ENCODE assay signal across 9 mouse cellular contexts in the genomic region with DNA sequence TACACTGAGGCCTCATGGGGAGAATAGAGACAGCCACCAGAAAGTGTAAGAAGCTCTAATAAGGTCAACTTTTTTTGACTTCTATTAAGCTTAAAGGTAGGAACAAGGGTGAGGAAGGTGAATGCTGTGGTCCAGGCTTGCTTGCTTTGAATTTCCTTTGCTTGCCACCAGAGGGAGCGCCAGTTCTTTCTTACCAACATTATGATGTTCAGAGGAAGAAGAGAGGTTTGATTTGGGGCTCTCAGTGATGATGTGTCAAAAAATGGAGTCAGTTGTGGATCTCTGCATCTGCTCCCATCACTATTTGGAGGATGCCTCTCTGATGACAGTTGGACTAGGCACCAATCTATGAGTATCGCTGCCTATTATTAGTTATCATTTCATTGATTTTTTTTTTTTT. TPM values are rescaled to one million over a fixed set of nuclear protein-coding genes. Genes with fewer than 3 reads are reported as not detected.
DNase-seq lines count a peak whose midpoint lies in the region; ATAC-seq and TF ChIP-seq lines count a peak whose summit lies in the region.
"Had no signal": no experiment of that assay in that cellular context is flagged by ENCODE, and none has a peak within 500 bp of the region (broad histone marks: within the 10 kb centered on the region; RNA-seq: fewer than 3 reads in every experiment).

No protein-coding gene starts in this region.

- H3K4me3 ChIP-seq in heart, postnatal 0 days (ENCODE audit: low read depth, low read length), result no peak overlapping the region

- H3K4me1 ChIP-seq in heart, postnatal 0 days (ENCODE audit: control insufficient read depth, insufficient read depth), result no peaks in the 10 kb centered on the region

- H3K4me2 ChIP-seq in heart, postnatal 0 days (ENCODE audit: low read depth, low read length), result no peak overlapping the region

- H3K27me3 ChIP-seq in heart, postnatal 0 days (ENCODE audit: control insufficient read depth, insufficient read depth, low read length), result no peaks in the 10 kb centered on the region

- DNase-seq in heart, postnatal 0 days (ENCODE audit: low spot score), result peak; percentile 9
- DNase-seq in heart, adult 8-10 months (ENCODE audit: low spot score), result no peak
- DNase-seq in testis, postnatal 10 days (ENCODE audit: low spot score), result peak; percentile 43
- no peak for DNase-seq in testis, postnatal 14 days (ENCODE audit: low spot score)
- peak; percentile 23 for DNase-seq in embryo, embryonic 10 days (ENCODE audit: low spot score)
- DNase-seq in layer of hippocampus, postnatal 25 days (ENCODE audit: extremely low spot score in 1 of 2, low spot score in 1 of 2), result peak; percentile 17 to 56
- DNase-seq in retina, embryonic 14.5 days (ENCODE audit: low spot score), result peak; percentile 51
- no peak for DNase-seq in gastrocnemius, adult 8-10 months (ENCODE audit: low spot score in 2 of 2)

- TF ChIP-seq EP300 in heart, postnatal 0 days (IDR thresholded peaks at IDR 0.05; ENCODE audit: low read depth), result no peak

- no peaks in the 10 kb centered on the region for H3K36me3 ChIP-seq in heart, postnatal 0 days (replicated peaks; ENCODE audit: control insufficient read depth, insufficient read depth, low read length)

- ATAC-seq in heart, postnatal 0 days (ENCODE audit: insufficient read depth, low read depth), result no peak

- peak; percentile 68 for TF ChIP-seq CTCF in heart, postnatal 0 days (IDR thresholded peaks at IDR 0.05; ENCODE audit: low read depth)

- no peak overlapping the region for H3K27ac ChIP-seq in heart, postnatal 0 days (ENCODE audit: low read depth)

- WGBS in heart, postnatal 0 days, result 42% methylated on average over 2 of the region's 2 CpGs

- H3K9me3 ChIP-seq in heart, postnatal 0 days (replicated peaks; ENCODE audit: control insufficient read depth, low read length), result no peaks in the 10 kb centered on the region

- H3K9ac ChIP-seq in heart, postnatal 0 days (replicated peaks; ENCODE audit: low read depth, low read length), result no peak overlapping the region

RNA-seq across cellular contexts. Expression of gene Serpinb13, which starts 33.7 kb away (rescaled TPM):
- not detected in 2 replicates for total RNA-seq in heart, postnatal 0 days (2014; rRNA removed; ENCODE audit: low replicate concordance)
- polyA plus RNA-seq in heart, postnatal 0 days (2015; fragmentation: Nextera tagmentation; extraction: Ambion mirVana), result not detected in 2 replicates
- not detected for total RNA-seq in heart, adult 8-10 months (2022)
- not detected for total RNA-seq in layer of hippocampus, postnatal 25 days (2021)
- total RNA-seq in gastrocnemius, adult 8-10 months (2022), result not detected
- total RNA-seq: left cerebral cortex, adult 8-10 months had no signal

RNA-seq across cellular contexts. Expression of gene Serpinb3a, which starts 37.6 kb away (rescaled TPM):
- 0.12 TPM in 1 of 2 replicates, not detected in the other for total RNA-seq in heart, postnatal 0 days (2014; rRNA removed; ENCODE audit: low replicate concordance)
- polyA plus RNA-seq in heart, postnatal 0 days (2015; fragmentation: Nextera tagmentation; extraction: Ambion mirVana), result not detected in 2 replicates
- not detected for total RNA-seq in heart, adult 8-10 months (2022)
- total RNA-seq in layer of hippocampus, postnatal 25 days (2021), result not detected
- not detected for total RNA-seq in gastrocnemius, adult 8-10 months (2022)
- total RNA-seq: left cerebral cortex, adult 8-10 months had no signal

Comparison
In these comparisons a context has a peak if more than half of its experiments do, and no peak if none do; other contexts are left out.
1. DNase-seq: peak in heart, postnatal 0 days (single experiment), testis, postnatal 10 days (single experiment), embryo, embryonic 10 days (single experiment), layer of hippocampus, postnatal 25 days (2 of 2) and retina, embryonic 14.5 days (single experiment); none in heart, adult 8-10 months (single experiment), testis, postnatal 14 days (single experiment) and gastrocnemius, adult 8-10 months (0 of 2).